Mouse (Mus musculus) cerebellum, postnatal 14 days (tissue): ENCODE data around the gene Gas1.
A peak's percentile ranks its signal among the peaks of the same experiment; 100 is the strongest.

Experiments
- DNase-seq, 2 experiments: peaks; one replicate each; pipeline ENCODE4 v3.0.0; 2021; ENCODE audit warnings: mixed read lengths in 2 of 2

The Gas1 gene

DNA sequence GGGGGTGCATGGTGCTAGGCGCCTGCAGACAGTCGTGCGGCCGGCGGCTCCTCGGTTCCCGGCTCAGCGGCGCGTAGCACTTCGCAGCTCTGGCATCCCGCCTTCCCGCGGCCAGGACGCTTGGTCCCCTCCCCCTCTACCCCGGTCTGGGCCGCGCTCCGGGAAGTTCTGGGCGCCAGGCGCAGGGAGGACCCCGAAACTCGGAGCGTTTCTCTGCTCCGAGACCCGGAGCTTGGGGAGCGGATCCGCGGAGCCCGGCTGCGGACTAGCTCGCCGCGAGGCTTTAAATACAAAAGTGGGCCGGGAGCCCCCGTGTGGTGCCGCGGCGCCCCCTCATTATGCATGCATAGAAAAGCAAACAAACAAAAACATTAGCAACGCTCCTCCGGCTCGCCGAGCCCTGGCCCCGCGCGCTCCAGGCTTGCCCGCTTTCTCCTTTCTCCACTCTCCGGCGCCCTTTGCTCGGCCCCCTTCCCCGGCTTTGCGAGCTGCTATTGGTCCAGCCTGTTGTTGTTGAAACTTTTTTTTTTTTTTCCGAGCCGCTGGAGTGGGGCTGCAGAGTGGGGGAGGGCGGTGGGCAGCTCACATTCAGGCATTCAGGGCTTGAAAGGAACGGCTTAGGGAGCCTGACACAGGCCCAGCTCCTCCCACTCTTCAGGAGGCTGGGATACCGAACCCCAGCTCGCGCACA is at the start of gene Gas1:
Gene Gas1, minus strand, starts transcription at position 260 of the 691 bp plus-strand sequence.
- peak; percentile 65 to 71 for DNase-seq

DNA sequence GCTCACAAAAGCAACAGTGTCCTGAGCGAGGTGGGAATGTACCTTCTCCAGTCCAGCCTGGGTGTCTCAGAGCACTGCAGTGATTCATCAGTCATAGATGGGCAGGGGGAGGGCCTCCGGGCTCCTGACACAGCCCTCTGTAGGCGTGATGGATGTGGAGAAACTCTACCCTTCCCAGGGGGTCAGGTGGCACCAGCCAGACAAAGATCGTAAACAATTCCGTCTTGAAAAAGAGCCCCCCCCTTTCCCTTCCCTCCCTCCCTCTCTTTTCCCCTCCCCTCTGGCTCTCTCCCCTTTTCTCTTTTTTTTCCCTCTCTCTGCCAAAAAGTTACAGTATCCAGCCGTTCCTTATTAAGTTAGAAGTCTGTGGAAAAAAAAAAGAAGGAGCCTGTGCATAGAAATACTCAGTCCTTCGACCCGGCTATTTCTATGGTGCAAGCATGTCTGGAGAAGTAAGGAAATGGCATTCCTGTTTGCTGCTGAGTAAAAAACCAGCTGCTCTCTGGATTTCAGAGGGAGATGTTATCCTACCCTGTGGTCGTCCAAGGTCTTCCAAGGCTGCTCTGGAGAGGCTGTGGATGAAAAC is 49.2 kb upstream of the Gas1 start:
- DNase-seq = no peak

DNA sequence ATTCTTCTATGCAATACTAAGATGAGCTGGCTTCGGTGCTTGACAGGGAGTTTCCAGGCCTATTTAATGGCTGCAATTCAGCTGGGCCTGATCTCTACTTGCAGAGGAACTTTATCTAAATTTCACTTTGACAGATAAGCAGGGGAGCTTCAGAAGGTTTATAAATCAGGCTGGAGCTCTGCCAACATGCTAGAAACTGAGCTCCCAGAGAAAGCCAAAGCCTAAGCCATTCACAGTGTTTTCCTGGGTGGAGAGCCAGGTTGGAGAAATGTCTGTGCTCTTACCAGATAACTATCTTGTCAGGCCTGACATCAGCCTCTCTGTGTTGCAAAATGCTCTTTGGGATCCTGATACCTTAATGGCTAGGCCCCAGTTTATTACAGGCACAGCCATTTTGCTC is 48.6 kb upstream of the Gas1 start:
- no peak for DNase-seq

DNA sequence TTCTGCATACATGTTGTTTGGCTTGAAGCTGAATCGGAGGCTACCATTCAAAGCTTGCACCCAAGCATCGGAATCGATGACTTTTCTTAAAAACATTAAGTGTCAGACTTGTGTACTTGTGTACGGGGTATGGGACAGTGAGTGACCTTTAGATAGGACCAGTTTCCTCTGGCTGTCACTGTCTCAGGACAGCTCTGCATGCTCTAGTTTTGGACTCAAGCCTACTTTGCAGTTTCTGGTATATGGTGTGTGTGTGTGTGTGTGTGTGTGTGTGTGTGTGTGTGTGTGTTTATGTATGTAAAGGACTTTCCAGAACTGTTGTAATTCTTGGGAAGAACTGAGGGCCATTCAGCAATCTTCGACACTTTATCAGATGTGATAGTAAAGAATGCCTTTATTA is 48.1 kb upstream of the Gas1 start:
- DNase-seq = no peak

DNA sequence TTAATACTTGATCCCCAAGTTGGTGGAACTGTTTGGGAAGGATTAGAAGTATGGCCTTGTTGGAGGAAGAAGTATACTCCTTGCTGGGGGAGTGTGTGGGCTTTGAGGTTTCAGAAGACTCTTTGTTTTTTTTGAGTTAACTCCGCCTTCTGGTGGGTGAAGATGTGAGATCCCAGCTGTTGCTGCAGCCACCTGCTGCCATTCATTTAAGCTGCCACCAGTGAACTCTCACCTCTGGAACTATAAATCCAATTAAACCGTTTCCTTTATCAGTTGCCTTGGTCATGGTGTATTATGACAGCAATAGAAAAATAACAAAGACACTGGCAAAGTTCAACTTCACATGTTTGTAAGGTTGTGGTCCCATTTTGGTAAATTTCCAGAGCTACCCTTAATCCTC is 46.6 kb upstream of the Gas1 start:
- no peak for DNase-seq

DNA sequence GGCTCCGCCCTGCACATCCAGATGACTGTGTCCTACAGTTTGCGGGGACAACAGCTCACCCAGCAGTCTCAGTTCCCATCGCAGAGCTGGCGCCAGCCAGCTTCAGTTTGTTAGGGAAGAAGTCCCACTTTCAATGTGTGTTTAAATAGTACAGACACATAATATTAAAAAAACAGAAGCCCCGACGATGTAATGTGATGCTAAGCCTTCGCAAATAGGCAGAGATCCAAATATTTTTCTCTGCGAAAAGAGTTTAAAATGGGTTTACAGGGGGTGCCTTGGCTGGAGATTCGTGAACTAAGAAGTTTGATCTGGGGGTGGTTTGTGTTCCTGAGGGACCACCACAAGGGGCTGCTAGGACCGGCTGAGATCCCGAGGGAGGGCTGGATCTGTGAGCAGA is 45.2 kb upstream of the Gas1 start:
- no peak for DNase-seq

DNA sequence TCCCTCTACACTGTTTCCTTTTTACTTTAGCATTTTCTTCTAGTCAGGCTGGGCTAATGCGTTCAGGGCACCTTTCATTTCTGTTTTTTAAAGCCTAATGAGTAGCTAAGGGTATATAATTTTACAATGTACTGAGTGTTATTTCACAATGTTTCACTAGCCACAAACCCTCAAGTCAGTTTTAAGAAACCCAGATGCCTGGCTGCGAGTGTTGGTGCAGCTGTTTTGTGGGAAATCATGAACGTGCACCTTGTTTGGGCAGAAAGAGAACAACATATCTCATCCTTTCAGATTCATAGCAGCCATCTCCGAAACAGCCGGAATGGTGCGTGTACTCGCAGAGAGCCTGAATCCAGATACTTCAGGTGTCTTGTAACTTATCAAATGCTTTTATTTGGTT is 36.7 kb upstream of the Gas1 start:
- no peak for DNase-seq

DNA sequence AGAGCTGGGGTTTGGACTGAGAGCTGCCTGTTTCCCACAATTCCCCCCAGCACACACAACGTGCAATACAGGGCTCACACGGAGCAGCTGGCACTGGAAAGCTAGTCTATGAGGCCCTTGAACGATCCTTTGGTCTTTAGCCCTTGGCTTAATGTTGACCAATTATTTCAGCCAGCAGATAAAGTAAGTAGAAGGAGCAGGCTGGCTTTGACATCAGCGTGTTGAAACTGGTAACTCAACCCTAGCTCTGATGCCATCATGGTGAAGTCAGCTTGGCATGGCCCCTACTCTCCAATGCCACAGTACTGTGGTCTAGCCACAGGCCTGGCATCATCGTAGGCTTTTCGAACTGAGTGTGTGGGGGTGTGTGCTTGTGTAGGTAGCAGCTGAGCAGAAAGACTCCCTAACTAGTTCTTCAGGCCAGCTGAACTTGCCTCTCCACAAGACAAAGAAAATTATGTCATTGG is 30.0 kb upstream of the Gas1 start:
- DNase-seq = no peak

DNA sequence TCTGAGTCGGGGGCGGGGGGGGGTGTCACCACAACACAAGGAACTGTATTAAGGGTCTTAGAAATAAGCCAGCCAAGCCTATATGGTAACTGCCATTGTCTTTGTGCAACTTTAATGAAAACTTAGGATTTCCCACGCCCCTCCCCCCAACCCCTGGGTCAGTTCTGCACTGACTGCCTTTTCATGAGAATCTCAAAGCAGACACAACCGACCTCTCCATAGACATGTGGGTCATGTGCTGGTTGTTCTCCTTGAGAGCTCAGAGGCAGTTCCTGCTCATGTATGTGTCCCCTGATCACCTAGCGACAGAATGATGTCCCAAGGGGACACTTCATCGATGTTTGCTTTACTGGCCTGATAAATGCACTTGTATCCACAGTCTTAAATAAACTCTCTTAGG is 27.6 kb upstream of the Gas1 start:
- no peak for DNase-seq

DNA sequence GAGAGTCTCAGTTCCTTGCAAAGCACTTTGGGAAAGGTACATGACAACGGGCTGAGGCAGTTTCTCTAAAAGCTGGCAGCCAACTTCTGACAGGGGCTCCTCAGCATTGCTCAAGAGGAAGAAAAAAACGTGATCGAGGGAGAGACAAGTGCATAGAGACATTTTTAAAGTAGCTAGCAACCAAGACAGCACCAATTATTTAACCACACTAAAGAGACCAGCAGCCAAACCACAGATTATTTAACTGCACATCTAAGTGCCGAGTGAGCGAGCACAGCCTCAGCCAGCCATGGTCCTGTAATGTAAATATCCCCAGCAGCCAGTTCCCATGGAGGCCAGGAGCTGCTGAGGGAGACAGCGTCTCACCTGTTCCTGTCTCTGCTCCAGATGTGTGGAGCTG is 16.1 kb upstream of the Gas1 start:
- no peak for DNase-seq

DNA sequence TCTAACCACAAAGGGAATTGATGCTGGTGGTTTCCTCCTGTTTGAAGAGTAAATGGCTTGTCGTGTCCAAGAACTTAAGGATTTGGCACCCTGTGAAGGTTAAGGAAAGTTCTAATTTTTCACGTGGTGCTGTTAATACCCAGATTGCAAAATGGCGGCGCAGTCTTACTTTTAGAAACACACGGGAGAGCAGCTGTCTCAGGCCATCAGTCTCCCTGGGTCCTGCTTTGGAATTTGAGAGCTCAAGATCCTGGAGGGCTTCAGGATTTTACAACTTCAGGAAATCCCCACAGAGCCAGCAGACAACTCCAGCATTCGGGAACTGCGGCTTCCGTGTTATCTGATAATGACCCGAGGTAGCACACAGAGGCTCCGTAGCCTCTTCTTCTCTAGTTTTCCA is 12.8 kb upstream of the Gas1 start:
- DNase-seq = no peak

DNA sequence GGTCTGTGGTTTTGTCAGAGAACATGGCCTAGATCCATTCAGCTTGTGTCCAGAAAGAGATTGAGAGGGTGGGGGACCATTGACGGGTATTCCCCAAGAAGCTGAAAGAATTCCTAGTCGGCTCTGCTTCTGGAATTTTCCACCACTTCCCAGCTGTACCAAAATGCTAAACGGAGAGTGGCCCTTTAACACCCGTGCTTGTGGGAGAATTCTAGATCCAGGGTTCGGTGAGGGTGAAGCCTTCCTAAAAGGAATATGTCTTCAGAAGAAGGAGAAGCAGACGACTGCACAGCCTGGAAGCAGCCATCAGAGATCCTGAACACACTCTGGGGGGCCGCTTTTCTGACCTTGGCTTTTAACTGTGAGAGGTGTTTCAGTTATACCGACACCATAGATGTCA is 11.8 kb upstream of the Gas1 start:
- no peak for DNase-seq

DNA sequence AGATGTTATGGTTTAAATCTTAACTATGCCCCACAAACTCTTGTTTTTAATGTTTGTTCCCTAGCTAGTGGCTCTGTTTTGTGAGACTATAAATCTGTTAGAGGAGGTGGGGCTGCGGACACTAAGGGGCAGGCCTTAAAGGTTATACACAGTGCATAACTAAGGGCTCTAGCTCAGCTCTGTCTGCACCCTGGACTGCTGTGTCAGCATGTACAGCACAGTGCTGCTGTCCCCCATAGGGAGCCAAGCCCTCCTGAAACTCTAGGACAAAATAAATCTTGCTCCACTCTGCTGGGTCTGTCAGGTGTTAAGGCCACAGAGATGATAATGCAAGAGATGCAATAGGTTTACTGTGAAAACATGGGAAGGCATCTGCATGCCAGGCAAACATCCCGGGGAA is 10.1 kb upstream of the Gas1 start:
- DNase-seq = no peak

DNA sequence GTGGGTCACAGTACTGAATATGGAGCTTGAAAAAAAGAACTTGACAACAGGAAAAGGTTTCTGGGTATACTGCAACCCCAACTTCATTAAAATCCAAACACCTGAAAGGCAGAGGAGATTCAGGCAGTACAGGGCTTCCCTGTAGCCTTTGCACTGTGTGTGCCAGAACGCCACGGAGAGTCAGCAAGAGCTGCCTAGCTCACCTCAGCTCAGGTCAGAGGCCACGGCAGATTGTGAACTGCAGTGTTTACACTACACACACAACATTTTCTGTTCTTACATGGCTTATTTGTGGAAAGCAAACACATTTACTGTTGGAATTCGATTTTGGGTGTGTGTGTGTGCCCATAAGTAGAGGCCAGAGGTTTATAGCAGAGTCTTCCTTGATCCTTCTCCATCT is 5.2 kb upstream of the Gas1 start:
- no peak for DNase-seq

DNA sequence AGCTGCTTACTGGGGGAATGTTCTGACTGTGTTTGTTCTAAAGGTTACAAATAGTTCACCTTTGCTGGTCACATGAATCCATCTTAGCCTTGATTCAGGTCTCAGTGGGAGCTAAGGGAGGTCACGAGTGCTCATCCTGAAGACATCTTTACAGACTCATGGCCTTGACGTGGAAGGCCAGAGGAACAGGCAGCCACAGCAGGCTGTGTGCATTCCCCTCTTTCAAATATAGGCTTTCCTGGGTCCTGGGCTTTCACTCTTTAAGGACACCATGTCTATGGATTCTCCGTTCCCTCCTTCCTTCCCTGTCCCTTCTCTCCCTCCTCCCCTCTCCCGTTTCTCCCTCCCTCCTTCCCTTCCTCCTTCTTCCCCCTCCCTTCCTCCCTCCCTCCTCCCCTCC is 2.5 kb upstream of the Gas1 start:
- DNase-seq = no peak

DNA sequence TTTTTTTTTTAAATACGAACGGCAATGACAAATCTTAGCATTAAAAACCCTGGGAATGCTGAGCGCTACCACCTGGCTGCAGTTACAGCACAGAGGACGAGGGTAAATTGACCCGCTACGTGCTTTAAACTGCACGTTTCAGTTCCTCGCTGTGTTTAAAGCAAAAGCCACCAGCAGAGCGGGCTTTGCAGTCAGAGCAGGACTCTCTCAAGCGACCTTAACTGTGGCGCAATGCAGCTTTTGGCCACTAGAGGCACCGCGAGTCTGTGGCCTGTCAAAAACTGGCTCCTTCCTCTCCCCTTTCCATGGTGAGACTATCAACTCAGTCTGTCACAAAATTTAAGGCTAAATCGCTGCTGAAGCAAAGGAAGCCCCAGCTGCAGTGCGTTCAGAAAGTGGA is 1.3 kb upstream of the Gas1 start:
- peak; percentile 96 to 97 for DNase-seq

DNA sequence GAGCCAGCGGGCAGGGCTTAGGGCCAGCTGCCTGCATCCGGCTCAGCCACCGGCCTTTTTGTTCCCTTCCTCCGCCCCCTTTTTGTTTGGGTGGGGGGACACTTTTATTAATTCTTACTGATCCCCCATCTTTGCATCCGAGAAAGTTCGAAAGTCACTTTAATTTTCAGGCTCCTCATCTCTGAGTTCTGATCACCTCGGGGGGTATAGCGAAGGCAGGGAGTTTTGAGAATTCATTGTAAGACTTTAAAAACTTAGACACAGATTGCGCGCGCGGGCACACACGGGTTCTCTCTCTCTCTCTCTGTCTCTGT is 589 bp upstream of the Gas1 start:
- no peak for DNase-seq

DNA sequence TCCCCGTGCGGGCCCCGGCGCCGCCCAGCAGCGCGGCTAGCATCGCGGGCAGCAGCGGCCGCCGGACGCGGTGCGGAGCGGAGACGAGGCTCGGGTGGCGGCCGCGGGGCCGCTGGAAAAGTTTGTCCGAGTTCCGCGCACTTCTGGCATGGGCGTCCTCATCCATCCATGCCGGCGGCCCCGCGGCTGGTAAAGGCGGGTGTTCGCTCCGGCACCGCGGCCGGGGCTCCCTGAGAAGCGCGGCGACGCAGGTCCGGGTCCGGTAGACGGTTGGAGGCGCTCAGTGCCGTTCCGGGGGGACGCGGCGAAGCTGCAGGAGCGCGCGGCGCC is 424 bp downstream of the Gas1 start:
- no peak for DNase-seq

DNA sequence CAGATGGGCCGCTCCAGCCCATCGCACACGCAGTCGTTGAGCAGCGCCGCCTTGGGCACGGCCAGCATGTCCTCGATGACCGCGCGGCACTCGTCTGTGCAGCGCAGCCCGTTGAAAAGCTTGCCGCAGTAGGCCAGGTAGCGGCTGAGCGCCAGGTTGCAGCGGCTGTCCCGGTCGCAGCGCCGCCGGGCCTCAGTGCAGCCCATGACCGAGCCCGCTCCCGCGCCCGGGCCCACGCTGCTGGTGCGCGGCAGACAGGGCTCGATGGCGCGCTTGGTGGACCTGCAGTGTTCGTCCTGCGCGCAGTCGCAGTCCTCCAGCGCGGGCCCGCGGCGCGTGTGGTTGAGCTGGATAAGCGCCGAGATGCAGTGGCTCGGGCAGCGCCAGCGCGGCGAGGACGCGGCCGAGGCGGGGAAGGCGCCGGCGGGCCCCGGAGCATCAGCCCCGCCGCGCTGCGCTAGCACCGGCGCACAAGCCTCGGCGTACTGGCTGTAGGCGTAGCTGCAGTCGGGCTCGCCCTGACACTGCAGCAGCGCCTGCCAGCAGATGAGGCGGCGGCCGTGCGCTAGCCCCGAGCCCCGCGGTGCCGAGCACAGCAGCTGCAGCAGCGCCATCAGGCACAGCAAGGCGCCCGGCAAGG is 909 bp downstream of the Gas1 start:
- DNase-seq = peak; percentile 69 to 76

DNA sequence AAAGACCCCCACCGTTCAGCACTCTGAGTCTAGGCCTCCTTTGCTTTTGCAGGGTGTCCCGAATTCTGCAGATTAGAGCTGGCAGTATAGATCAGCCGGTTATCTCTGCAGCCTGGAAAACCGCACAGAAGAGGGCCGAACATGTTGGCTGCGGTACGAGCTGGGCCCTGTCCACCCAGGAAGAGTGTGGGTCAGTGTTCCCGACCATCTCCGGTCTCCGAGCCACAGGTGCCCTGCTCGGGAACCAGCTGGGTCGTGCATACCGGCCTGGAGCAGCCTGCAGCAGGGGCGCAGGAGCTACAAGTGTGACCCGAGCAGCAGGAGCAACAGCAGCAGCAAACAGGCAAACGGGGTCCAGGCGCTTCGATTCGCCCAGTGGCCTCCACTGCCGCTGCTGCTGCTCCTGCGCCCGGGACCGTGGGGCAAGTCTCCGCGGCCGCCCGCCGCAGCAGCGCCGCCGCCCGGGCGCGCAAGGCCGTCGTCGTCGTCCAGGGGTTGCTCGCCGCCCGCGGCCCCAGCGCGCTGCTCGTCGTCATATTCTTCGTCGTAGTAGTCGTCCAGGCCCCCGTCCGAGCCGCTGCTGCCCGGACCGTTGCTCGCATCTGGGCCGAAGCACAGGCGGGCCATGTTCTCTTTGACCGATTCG is 1.6 kb downstream of the Gas1 start:
- no peak for DNase-seq

DNA sequence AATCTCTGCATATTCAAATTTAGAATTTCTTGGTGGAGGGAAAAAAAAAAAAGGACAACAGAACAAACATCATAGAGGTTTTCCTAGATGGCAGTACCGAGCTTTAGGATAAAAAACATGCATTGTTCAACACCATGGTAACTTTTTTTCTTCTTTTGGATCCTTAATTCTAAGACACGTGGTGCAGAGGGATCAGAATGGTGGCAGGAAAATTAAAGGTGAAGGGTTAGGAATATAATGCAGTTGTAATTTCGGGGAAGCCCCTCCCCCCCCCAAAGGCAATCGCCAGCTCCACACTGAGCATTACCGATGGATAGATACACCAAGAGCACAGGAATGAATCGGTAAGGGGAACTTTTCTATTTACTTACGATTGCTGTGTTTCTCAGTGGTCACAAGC is 2.2 kb downstream of the Gas1 start:
- DNase-seq = no peak

DNA sequence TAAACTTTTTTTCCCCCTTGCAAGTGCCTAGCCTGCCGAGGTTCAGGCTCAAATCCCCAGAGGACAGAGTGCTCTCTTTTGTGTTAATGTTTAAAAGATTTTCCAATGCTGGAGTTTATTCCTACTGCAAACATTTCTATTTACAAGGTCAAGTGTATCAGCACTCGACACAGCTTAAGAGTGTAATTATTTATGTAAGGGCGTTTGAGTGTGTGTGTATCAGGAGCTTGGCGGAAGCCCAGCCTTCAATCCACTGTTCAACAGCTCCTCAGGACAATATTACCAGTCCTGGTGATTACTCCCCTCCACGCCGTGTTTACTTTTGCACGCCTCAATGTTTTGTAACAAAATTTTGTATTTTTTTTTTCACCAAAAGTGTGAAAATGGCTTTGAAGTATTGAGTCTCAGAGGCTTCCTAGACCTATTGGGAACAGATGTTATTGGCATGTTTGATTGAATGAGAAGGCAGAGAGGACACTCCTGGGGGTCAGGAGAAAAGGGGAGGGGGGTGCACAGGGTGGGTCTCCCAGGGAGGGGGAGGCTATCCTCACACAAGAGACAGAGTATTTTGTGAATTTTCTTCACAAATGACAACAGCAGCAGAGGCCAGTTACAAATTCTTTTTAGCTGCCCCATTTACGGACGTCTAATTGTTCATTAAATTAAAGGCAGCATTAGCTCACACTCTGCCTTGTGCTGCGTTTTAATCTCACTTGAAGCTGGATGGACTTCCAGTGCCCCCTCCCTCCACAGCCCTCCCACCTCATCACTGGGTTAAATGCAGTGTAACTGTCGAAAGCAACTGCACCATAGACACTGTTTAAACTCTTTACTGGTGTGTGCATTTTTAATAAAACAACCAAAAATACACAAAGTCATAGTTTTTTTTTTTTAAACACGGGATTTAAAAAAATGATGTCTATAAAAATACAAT is 3.3 kb downstream of the Gas1 start:
- DNase-seq = no peak

DNA sequence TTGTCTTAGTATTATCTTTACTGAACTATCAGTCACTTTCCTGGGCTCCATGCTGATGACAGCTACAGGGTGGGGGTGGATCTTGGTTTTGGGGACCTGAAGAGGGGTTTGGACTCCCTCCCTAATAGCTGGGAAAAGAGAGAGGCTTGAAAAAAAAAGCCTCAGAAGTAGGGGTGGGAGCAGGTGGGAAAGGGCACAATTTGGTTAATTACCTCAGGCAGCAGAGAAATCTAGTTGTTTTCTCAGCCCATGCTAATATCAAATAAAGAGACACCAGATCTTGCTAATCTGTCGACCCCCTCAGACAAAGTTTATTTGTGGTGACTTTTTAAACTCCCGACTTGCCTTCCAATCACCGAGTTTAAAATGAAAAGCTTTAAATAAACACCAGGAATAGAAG is 4.0 kb downstream of the Gas1 start:
- DNase-seq = no peak
